Mouse (Mus musculus): ENCODE data around the gene Padi6.

Padi6 gene

DNA sequence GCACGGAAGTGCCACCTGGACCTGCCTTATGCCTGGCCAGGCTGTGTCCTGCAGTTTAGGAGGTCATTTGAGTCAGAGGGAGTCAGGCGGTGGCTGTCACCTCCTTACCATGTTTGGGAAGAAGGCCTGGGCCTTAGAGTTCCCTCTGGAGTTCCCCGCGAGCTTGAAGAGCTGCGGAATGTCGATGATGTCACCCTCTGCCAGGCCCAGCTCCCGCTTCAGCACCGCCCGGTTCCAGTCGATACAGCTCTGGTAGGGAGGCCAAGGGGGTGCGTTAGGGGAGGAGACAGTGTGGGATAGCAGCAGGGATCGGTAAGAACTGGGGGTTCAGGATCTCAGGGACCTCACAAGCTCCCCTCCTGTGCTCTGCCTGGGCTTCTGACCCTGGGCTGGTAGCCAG lies 5.5 kb upstream of the Padi6 start:
- DNase-seq, result no peak

DNA sequence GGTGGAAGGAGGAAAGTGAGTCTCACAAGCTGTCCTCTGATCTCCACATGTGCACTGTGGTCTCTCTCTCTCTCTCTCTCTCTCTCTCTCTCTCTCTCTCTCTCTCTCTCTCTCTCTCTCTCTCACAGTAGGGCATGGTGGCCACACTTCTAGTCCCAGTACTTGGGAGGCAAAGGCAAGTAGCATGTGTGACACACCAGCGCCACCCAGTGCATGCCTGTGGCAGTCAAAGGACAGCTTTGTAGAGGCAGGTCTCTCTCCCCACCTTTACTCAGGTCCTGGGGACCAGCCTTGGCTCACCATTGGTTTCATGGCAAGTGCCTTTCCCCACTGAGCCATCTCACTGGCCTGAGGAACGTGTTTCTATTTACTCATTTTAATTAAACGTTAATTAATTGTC lies 2.2 kb upstream of the Padi6 start:
- DNase-seq, result peak; percentile 69 to 79

DNA sequence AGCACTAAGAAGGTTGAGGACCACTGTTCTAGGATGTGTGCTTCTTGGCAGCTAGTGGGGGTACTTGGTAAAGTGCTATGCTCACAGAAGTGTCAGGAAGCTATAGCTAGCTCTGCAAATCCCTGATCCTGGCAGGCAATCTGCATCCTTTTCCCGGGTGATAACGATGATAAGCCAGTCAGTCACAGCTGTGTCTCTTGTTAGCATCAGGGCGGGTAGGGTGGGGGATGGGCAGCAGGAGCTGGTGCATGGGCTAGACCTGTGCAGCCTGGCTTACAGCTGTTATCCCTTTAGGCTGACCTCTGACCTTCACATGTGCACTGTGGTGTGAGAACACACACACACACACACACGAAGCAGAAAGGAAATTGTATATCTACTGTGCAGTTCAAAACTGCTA lies 643 bp upstream of the Padi6 start:
- no peak for DNase-seq

DNA sequence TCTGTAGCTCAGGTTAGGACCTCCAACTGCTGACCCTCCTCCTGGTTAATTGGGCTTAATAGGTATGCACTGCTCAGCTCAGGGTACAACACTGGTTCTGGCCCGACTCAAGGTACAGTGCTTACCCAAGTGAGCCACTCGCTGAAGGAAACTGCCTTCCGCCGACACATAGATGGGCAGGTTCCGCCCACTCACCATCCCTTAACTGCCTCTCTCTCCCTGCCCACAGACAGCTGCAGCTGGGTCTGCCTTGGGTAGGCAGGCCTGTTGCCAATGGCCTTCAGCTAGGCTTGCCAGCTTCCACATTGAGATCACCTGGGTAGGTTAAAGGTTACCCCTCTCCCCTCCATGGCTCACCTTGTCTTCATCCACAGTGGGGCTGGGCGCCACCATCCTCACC lies 1.0 kb downstream of the Padi6 start:
- DNase-seq, result no peak

DNA sequence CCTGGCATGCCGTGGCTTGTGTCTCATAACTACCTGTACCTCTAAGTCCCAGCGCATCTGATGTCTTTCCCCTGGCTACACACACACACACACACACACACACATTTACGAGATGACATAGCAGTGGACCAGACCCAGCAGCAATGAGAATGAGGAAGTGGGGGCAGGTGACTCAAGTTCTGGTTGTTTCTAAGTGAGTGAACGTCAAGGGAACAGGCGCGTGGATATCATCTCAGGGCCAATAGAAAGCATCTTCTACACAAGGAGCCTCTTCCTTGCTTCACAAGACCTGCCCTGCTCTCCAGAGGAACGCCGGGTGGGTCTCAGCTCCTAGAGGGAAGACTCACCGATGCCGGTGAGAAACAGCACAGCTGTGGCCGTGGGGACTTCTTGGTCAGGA lies 1.8 kb downstream of the Padi6 start:
- no peak for DNase-seq

DNA sequence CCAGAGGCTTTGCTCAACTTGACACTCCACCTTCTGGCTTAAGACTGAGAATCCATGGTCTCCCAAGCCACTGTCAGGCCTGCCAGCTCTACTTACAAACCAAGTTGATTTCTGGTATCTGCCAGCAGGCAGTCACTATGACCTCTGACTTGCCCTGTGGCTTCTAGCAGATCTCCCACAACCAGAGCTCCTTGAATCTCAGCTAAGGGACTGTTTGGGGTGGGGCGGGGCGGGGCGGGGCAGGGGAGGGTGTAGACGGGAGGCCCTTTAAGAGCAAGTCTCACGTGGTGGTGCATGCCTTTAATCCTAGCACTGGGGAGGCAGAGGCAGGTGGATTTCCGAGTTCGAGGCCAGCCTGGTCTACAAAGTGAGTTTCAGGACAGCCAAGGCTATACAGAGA lies 9.6 kb downstream of the Padi6 start:
- no peak for DNase-seq

DNA sequence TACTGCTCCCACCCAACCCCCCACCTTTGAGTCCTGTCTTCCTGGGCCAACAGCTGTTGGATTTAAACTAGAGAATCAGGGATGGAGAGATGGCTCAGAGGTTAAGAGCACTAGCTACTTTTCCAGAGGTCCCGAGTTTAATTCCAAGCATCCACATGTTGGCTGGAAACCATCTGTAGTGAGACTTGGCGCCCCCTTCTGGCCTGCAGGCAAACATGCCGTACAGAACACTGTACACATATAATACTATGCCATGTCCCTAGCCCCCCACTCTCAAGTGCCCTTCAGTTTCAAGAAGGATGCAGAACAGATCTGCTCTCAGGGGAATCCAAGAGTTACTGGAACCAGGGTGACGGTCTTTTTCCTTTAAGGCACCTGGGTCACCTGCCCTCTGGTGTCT lies 10.8 kb downstream of the Padi6 start:
- DNase-seq, result no peak

DNA sequence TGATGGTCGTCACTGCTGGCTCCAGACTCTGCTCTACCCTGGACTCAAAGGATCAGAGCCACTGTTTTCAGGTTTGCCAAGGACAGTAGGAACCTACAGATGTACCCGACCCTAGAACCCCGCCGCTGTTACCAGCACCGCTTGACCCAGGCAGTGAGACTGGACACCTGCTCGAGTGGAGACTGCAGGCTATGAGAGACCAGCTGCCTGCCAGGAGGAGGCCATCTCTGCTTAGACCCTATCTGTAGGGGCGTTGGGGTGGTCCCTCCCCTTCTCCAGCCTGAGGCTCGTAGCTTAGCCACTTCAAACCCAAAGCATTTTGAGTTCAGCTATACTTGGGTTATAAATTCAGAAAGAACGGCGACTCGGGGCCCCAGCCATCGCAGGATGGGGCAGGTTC lies 15.5 kb downstream of the Padi6 start:
- DNase-seq, result no peak

DNA sequence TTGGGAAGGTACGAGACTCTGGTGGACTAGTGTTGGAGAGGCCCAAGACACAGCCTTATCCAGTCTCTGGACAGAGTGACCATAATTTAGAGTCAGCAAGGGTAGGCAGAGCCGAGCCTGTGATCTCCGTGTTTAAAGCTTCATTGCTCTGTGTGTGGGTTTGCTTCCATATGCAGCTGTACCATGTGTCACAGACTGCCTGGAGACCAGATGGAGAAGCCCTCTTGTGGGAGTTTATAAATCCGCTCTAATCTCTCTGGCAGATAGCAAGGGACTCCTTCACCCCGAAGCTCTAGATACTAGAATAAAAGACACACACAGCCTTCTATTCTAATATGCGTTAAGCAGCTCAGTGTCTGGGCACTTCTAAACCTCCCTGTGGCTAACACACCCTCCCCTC lies 17.7 kb downstream of the Padi6 start:
- DNase-seq, result no peak

DNA sequence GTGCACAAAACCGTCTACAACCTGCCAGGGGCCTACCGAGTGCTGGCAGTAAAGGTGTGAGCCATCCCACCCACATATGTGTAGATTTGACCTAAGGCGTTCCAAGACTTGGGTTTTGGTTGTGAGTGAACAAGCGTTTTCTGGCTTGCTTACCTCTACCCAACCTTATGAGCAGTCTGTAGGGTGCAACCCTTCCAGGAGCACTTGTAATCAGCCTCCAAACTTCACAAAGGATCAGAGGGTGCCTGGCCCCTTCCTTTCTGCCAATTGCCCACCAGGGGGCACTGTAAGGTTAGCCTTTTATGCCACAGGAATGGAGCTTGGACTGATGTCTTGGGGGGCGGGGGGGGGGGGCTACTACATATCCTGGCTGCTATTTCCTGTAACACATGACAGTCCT lies 18.6 kb downstream of the Padi6 start:
- DNase-seq, result peak; percentile 50 to 70

DNA sequence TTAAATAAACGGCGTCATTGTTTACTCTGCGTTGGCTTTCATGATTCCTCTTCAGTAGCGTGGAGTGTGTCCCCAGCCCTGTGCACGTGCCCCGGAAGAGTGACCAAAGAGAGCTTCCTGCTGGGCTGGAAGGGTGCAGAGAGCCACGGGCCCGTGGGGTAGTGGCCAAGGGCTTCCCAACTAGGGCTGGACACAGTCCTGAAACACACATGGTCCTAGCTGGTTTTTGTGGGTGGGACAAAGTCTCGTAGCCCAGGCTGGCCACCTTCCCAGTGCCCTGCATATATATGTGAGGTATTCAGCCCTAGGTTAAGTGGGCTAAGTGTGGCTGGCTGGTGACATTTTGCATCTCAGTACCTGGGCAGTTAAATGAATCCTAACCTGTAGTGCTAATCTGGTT lies 19.3 kb downstream of the Padi6 start:
- DNase-seq, result no peak

DNA sequence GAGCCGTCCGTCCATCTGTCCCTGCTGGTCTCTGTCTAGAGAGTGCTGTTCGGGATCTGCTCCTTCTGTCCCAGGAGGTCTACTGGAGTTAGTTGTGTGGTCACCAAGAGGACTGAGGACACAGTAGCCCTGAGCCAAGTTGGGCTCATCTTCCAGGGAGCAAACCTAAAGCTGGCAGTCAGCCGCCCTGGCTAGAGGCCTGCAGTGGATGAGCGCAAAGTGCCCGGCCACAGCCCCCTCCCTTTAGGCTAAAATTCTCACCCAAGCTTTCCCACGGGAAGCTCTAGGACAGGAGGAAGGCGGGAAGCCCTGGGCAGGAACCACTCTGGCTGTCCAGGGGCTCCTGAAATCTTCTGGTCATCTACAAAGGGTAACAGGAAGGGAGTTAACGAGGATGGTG lies 19.7 kb downstream of the Padi6 start:
- DNase-seq, result peak; percentile 44 to 48

DNA sequence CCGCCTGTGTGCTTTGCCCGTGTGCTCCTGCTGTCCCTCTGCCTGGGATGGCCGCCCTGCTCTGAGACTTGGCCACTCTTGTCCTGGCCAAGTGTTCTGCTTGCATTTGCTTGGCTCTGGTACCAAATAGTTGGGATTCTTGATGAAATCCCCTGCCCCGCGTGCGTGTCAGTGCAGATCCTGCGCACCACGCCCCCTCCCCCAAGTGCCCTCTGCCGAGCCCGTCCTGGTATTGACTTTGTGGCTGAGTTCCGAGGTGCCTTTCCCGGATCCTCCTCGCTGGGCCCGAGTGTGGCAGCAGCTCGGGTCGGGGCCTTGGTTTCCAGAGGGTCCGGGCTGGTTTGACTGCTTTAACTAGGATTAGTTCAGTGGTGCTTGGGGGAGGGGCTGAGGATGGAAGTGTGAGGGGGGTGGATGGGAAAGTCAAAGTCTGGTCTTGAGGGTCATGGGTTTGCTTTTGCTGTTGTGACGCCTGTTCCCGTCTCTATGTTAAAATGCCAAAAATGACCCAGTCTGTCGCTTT lies 20.4 kb downstream of the Padi6 start:
- no peak for DNase-seq

DNA sequence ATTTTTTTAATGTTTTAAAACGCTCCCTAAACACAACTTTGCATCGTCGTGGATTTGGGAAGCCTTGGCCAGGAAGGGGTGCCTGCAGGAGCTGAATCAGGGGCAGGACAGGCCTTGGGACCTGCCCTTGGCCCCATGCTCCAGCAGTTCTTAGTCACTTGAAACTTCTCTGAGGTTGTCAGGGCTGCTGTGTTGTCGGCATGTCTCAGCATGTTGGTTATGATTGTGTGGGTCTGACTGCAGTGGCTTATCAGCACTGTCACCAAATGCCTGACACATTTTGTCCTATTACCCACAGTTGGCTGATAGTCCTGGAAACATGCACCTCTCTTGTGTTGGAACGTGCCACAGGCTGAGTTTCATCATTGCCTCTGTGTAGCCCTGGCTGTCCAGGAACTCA lies 22.4 kb downstream of the Padi6 start:
- DNase-seq, result no peak

DNA sequence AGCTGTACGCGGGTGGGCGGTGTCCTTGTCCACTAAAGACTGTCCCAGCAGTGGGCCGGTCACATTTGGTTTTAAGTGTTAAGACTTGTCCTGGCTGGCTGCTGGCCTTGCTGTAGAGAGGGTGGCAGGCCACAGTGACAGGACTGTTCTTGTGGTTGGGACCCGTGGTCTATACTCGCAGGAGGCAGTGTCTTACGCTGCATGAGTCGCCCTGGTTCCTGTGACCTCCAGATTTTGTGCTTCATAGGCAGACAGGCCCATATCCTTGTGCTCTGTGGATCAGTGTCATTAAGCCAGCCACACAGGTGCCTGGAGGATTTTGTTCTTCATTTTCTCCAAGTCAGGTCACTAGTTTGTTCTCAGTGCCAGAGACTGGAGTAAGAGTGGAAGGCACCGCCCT lies 24.0 kb downstream of the Padi6 start:
- no peak for DNase-seq

DNA sequence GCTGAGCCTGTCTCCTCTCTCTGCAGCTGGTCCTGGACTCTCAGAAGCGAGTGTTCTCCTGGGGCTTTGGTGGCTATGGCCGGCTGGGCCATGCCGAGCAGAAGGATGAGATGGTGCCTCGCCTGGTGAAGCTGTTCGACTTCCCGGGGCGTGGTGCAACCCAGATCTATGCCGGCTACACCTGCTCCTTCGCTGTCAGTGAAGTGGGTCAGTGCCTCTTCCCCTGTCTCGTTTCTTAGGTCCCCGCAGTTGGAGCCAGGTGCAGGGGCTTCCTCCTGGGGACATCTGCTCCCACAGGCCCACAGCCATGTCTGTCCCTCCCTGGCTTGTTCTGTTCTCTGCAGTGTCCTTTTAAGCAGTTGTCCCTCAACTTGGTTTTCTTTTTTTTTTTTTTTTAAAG lies 25.4 kb downstream of the Padi6 start:
- no peak for DNase-seq

DNA sequence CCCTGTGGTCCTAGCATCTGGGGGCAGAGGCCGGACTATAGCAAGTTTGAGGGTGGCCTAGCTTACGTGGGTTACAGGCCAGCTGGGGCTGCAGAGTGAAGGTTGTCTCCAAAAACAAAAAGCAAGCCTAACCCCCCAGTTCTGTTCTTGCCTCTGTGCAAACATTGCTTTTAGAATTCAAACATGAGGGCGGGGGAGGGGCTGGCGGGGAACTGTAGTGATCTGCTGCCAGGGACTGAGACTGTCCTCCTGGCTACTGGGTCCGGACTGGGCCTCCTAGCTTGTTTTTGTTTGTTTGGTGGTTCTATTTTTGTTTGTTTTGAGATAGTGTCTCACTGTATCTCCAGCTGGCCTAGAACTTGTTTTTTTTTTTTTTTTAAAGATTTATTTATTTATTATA lies 27.9 kb downstream of the Padi6 start:
- DNase-seq, result no peak

DNA sequence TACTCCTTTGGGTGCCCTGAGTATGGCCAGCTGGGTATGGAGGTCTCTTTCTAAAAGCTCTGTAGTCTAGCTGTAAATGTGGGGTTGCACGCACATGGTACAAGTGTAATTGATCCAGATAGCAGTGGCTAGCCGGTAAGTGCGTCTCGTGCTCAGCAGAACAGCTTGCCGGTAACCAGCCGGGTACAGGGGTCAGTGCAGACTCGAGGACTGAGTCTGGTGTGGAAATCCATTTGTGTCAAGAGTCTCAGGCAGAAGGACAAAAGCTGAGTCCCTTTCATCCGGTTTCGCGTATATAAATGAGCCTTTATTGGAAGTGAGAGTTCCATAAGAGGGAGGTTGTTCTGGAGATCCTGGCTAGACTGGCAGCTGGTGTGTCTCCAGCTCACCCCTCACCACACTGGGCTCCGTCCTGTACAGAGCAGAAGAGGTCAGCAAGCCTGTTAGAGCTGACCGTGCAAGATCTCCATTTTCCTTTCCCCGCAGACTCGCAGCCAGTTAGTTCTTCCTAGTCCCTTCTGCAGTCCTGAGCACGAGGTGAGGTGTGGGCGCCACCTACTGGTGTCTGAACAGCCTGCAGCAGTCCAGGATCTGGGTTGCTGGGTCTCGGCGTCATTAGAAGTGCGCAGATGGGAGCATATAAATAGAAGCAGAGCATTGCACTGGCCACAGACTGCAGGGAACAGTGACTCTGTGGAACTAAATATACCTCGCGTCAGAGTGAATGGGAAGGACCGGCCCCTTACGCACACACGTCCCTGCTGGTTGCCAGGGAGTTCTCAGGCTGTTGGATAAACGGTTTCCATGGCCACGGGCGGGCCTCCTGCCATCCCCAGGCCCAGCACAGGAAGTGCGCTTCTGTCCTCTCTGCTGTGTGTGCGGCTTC lies 28.7 kb downstream of the Padi6 start:
- peak; percentile 99 for DNase-seq

DNA sequence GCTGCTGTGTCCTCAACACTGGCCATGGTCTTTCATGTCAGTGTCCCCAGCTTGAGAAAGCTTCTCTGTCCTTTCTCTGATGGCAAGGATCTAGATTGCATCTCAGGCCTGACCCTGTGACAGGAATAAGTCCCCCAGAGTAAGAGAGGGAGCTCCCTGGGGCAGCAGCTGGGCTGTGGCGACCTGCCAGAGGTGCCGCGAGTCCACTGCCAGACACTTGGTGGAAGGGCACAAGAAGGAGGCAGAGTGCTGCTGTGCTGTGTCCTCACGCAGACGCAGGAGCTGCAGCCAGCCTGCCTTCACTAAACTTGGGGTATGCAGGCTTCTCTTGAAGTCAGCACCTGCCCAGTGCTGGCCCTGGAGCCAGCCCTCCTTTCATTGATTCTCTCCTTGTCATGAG lies 31.1 kb downstream of the Padi6 start:
- DNase-seq, result peak in 1 of 2 experiments; percentile 38

DNA sequence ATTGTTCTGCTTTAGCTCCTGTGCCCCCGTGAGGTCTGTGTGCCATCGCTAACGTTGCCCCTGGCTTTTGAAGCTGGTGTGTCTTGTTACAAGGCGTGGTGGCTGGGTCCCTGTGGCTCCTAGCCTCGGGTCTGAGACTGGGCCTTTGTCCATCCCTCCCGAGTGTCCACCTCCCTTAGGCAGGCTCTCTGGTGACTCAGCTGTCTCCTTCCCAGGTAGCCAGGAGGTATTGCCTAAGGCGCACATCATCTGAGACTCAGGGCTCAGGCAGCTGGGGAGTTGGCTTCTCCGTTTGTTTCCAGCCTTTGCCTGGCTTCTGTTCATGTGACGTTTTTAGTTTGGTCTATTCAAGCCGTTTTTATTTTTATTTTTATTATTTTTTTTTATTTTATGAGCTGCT lies 31.7 kb downstream of the Padi6 start:
- DNase-seq, result no peak

DNA sequence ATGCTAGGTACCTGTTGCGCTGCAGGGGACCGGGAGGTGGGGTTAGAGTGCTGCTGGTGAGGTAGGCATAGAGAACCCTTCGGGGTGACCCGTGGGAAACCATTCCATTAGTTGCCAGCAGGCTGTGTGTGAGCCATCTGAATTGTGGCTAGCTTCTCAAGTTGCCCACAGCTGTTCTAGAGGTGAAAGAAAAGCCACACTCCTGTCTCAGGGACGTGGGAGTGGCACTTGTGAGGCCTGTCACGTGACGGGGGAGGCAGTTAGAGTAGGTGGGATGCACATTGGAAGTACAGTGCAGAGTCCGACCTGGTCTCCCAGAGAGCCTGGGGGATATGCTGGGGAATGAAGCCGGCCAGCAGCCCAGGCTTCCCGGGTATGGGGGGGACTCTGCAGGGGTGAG lies 32.8 kb downstream of the Padi6 start:
- DNase-seq, result no peak

DNA sequence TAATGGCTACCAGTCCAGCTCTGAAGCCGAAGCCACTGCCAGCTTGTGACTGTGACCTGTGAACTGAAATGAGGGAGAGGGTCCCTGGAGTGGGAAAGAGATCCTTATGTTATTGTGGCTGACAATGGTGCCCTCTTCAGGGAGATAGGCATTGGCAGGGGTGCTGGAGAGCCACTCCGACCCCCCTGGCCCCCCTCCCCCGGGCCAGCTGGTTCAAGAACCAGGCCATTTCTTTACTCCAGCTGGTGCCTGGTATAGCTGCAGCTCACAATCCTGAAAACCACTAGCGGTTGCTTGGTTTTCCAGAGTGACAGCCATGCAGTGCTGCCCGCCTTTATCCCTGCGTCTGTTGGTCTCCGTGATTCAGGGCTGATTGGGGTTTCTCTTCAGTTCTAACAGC lies 33.3 kb downstream of the Padi6 start:
- DNase-seq, result no peak

DNA sequence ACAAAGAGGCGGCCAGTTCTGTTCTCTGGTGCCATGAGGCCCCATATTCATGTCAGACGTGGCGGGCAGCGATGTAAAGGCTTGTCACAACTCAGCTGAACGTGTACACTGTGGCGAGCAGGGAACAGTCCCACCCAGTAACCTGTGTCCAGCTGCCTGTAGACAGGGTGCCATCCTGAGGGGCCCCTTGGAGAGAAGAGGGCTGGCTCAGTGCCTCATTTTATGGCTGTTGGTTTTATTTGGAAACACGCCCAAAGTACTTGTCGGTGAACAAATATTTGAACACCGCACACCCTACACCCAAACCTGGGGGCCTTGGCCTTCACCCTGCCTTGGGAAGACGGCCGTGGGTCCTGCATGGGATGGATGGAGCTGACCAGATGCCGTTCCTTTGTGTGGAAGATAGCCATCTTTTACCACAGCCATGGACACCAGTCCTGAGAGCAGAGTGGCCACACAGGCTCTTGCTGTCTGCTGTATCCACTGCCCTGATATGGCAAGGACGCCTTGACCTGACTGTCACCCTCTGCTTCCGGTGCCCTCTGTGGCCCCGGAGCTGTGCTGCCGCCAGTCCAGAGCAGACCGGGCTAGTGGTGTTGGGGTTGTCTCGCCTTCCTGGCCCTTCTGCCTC lies 34.0 kb downstream of the Padi6 start:
- DNase-seq, result no peak

DNA sequence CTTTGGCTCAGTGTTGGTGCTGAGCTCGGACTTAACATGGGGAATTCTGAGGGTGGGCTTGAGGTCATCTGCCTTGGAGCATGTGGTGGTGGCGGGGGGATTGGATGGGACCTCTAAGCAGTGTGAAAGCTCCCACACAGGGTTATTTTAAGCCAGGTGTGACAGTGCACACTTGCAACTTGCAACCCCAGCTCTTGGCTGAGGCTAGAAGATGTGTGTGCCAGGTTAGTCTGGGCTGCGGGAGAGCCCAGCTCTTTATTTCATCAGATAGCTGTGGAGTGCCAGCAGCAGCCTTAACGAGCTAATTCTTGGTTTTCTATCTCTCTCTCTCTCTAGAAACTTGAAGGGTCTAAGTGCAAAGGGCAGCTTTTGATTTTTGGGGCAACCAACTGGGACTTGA lies 34.8 kb downstream of the Padi6 start:
- DNase-seq, result no peak
